Mouse (Mus musculus) cerebellum, adult 8-10 months (tissue): ENCODE measurements at regions not wholly inside any gene's neighbourhood (a gene's known extent, or its start where the extent isn't known, plus 50 kb on each side); places are given as distances from the start of the nearest gene placed in this dataset.
"Not testable (repeated sequence)": the region's sequence is repeated elsewhere in the genome, so short reads cannot be mapped to it uniquely, and the experiment has no call there.

Source experiments
- DNase-seq: peaks from one replicate; pipeline ENCODE4 v3.0.0; 2022

DNA sequence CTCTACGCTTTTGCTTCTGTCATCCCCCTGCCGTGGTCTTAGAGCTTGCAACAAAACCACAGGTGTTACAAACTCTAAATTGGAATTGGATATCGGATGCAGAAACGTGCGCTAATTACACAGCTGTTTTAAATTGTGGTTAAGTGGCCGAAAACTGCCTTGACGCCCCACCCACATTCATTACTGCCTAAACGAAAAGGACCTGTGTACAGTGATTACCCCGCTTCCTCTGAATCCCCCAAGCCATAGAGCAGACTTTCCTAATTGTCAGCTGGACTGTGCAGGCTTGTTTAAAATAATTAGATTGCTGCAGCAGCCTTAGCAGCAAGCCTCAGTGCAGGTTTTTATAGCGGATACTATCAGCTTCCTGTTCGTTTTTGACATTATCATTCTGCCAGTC lies 94.7 kb downstream of the Cxxc4 start:
- no peak for DNase-seq

DNA sequence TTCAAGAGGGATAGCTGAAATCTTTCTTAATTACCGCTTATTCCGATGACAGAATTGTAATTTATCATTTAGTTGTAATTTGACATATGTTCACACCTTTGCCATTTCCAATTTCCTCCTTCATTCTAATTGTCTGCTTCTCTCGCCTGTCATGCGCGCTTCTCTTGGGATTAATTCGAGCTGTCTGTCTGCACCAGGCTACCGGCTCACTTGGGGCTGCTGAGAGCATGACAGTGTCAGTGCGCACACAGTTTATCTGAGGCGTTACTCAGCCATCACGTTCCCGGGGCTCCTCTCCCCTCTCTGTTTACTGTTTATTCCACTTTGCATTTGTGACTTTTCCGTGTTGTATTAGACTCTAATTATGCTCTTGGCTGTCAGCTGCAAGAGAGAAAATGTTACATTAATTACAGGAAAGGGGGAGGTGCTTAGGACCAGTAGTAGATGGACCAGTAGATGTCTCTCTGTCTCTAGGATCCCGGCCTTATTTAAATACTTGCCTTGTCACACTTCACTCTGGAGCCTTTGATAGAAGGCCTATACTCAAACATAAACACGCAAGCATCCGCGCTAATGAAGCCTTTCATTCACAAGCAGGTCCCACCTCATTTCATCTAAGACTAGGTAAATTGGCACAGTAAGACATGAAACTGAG lies 95.3 kb downstream of the Cxxc4 start:
- no peak for DNase-seq

- not testable (repeated sequence) for DNase-seq
These were observed 102.9 kb downstream of the Cxxc4 start for GRCm38 (mm10) chr3:134339093-134339695.

DNA sequence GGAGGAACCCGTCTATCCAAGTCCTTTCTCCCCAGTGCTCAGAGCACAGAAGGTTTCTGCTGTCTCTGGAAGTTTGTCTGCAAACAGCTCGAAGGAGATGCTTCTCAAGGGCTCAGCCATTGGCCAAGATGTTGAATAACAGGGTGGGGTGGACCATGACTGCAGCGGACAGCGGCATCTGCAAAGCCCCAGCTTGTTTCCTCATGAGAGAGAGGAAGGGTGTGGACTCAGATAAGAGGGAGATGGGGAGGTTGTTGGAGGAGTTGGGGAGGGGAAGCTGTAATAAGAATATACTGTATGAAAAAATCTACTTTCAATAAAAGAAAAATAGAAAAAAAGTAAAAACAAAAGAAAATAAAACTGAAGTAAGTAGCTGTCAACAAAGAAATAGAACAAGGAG lies 129.7 kb downstream of the Cxxc4 start:
- DNase-seq, result no peak

DNA sequence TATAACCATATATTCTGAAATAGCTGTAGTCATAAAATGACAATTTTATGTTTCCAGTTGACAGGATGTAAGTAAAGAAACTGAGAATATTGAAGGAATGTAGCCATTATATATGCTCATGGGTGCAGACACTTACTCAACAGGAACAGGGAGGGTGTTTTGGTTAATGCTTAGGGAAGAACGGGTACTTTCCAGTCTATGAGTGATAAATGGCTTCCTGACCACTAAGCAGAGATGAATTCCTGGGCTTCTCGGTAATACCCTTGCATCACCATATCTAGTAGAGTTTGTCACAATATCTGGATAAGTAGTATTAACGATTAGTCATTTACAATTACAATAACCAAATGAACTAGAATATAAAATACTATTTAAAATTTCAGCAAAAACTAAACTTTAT lies 130.5 kb downstream of the Cxxc4 start:
- DNase-seq, result no peak

DNA sequence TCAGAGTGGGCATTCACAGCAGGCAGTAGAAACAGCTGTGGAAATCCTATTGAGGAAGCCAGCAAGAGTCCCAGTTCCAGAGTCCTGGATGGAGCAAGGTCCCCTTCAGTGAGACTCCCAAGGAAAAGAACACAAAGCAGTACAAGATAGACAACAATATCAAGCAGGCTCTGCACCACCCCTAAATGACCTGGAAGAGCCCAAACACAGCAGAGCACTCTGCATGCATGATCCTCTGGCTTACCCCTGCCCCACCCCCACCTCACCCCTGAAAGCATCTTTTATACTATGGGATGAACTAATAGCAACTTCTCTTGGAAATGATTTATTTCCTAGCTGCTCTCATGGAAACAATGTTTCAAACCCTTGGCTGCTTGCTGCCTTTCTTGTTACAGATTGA lies 132.3 kb downstream of the Cxxc4 start:
- DNase-seq, result no peak

DNA sequence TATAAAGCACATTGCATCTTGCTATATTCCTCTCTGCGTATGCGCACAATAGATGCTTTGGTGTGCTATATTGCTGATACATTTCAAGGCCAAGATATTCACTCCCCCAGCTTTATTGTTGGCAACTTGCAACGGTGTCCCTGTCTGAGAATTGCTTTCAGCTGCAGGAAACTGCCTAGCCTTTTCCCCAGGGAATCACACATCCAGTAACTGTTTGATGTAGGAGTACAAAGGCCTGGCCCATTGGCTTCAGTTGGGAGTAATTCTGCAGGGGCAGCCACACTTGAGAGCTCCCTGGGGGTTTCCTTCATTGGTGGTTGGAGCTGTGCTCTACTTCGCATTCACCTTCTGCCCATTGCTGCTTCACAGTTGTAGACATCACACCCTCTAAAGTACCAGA lies 132.8 kb downstream of the Cxxc4 start:
- DNase-seq, result no peak

DNA sequence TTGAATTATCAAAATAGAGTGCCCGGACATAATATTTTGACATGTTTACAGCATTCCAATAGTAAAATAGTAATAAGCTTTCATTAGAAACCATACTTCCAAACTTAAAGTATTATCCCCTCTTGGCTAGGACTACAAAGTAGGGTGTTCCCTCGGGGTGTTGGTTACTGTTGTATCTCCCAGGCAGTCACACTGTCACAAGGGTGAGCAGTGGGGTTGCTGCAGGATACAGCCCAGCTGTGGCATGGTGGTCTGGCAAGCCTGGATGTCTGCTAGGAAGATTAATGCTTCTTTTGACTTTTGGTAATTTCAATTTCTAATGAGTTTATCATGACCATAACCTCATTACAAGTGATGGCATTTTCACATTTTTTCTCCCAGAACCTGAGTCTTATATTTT lies 143.3 kb downstream of the Cxxc4 start:
- DNase-seq, result no peak

DNA sequence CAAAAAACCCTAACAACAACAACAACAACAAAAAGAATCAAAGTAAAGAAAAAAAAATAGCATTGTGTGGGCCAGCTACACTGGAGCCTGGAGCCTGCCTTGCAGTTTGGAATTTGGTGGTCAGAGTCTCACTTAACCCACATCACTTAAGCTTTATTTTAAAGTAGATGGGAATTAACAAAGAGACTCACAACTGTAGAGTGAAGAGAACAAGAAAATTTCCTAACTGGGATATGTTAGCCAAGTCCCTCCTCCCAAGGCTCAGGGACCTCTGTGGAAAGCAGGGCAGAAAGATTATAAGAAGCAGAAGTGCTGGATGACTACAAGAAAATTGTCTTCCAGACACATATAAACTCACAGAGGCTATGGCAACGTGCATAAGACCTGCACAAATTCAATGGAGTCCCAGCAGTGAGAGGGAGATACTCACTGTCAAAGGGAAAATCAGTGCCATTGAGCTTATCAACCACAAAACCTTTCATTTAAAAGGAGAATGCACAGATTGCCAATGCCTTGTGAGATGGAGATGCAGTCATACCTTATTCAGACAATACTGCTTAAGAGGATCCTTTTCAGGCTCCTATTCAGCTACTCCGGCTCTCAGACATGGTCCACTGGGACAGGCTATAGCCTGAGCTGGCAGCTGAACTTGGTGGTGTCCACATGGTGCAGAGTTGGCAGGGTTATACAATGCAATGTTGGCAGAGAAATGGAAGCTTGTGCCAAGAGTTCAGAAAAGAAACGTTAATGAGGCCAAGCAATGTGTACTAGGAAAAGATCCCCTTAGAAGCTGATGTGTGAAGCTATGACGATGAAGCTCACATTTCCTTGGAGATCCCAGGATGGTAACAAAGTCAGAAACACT lies 154.4 kb downstream of the Cxxc4 start:
- DNase-seq, result peak; percentile 8

- DNase-seq, result no peak
These were observed 164.3 kb downstream of the Cxxc4 start for GRCm38 (mm10) chr3:134400395-134401090.

DNA sequence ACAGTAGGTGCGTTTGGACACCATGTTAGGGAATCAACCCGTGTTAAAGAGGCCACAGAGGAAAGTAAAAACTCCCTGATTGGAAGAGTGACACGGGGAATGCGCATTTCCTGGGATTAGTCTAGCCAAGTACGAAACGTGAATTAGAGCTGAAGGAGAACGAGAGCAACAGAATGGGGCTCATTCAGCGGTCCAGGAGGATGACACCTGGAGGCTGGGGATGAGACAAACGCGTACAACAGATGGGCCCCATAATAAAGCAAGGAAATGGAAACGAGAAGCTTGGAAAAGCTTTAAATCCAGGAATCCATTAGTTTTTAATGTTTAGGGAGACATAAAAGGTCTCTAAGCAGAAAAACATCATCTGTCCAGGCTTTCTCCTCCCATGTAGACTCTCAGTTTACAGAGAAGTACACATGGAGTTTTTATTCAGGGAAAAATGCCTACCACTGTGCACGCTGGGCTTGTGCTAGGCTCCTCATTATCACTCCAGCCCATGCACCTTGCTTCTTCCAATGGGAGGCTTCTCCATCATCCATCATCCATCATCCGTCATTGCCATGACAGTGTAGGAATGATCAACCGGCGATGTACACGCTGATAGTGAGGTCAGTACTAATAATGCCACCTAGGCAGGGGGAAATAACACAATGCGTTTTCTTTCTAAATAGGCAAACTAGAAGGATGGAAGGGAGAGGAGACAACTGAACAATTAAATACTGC lies 179.5 kb downstream of the Cxxc4 start:
- DNase-seq, result no peak

GRCm38 (mm10) chr3:134427633-134428032 lies 191.3 kb downstream of the Cxxc4 start:
- DNase-seq, result no peak

- no peak for DNase-seq
These were observed 230.3 kb downstream of the Cxxc4 start for GRCm38 (mm10) chr3:134466611-134467010.

- DNase-seq, result no peak
These were observed 251.0 kb downstream of the Cxxc4 start for GRCm38 (mm10) chr3:134487280-134487679.

- no peak for DNase-seq
These were observed 253.8 kb downstream of the Cxxc4 start for GRCm38 (mm10) chr3:134489966-134490543.

- DNase-seq, result no peak
These were observed 273.4 kb downstream of the Cxxc4 start for GRCm38 (mm10) chr3:134509702-134510101.

DNA sequence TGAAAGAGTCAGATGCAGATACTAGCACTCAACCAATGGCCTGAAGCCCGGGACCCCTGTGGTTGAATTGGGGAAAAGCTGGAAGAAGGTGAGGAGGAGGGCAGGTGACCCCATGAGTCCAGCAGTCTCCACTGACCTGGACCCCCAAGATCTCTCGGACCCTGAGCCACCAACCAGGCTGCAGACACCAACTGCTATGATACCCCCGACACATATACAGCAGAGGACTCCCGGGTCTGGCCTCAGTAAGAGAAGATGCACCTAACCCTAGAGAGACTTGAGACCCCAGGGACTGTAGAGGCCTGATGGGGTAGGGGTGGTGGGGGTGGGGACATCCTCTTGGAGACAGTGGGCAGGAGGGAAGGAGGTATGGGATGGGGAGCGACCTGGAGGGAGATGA lies 289.5 kb downstream of the Cxxc4 start:
- no peak for DNase-seq

GRCm38 (mm10) chr3:134560144-134560543 lies 268.7 kb upstream of the Tacr3 start:
- no peak for DNase-seq

DNA sequence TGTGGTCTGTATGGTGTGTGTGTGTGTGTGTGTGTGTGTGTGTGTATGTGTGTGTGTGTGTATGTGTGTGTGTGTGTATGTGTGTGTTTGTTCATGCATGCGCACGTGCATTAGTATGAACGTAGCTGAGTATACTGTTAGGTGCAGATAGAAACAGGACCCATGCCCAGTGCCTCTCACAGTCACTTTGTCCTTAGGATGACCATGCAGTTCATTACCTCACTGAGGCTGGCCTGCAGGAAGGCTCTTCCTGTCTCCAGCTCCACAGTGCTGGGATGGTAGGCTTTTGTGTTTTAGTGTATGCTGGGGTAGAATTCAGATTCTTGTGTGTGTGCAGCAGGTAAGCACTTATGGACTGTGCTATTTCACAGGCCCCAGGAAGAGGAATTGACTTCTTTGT lies 250.0 kb upstream of the Tacr3 start:
- no peak for DNase-seq

DNA sequence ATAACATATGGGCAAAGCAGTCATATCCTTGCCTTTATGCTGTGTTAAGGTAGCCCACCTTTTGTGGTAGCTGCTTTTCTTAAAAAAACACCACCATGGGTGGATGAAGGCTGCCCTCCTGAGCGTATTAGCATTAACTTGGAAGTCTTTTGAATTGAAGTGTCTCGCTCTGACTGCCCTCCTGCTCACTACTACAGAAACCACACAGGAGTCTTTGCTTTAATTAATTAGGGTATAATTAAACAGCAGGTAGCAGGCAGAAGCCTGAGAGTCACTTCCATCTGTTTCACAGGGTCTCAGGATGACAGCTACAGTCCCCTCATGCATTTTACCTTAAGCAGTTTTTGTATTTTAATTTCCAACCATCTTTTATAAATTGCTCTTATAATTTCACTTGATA lies 240.2 kb upstream of the Tacr3 start:
- DNase-seq, result no peak

DNA sequence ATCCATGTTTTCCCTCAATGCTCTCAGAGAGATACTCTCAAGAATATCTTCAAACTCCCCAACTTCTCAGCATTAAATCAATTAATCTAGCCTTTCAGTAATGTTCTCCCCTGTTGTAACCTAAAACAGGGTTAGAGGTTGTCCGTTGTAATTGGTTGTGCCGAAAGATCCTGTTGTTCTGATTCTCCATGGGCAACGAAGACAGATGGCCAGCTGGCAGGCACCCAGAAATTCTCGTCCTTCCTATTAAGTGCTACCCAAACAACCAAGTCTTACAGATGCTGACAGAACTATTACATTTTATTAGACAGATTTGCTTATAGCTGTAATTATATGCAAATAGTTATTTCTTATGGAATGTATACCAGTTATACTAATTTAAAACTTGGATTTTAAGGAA lies 225.9 kb upstream of the Tacr3 start:
- DNase-seq, result no peak

GRCm38 (mm10) chr3:134605356-134605771 lies 223.4 kb upstream of the Tacr3 start:
- DNase-seq, result no peak
